Mouse (Mus musculus): ENCODE data around the gene Pcnp. TPM values are rescaled to one million over a fixed set of nuclear protein-coding genes. Genes with fewer than 3 reads are reported as not detected.
"Not testable (repeated sequence)": the region's sequence is repeated elsewhere in the genome, so short reads cannot be mapped to it uniquely, and the experiment has no call there.

Gene Pcnp
- total RNA-seq (2015; ENCODE audit: low replicate concordance), result 14.0 and 55.6 TPM in 2 replicates
- total RNA-seq (2017; ENCODE audit: low replicate concordance), result 42.2 and 47.1 TPM in 2 replicates

DNA sequence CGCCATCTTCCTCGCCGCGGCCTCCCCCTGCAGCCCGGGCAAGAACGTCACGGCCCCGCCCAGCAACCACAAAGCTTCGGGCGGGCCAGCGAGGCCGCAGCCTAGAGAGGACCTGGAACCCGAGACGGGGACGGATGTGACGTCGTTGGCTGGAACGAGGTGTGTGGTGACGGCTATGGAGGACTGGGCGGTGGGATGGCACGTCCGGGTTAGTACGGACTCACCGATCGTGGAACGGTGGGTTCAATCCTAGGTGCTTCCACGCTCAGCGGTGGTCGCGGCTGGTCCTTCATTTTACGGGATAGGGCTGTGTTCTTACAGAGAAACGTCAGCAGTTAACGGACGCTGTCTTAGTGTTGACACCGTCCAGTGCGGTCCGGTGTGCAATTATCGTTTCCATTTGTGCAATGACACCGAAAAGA, at the start of gene Pcnp:
Gene Pcnp, minus strand, starts transcription at position 79 of the 422 bp plus-strand sequence.
- peak; percentile 97 for ATAC-seq (replicated peaks; ENCODE audit: low FRiP score, poor library complexity, severe bottlenecking)

DNA sequence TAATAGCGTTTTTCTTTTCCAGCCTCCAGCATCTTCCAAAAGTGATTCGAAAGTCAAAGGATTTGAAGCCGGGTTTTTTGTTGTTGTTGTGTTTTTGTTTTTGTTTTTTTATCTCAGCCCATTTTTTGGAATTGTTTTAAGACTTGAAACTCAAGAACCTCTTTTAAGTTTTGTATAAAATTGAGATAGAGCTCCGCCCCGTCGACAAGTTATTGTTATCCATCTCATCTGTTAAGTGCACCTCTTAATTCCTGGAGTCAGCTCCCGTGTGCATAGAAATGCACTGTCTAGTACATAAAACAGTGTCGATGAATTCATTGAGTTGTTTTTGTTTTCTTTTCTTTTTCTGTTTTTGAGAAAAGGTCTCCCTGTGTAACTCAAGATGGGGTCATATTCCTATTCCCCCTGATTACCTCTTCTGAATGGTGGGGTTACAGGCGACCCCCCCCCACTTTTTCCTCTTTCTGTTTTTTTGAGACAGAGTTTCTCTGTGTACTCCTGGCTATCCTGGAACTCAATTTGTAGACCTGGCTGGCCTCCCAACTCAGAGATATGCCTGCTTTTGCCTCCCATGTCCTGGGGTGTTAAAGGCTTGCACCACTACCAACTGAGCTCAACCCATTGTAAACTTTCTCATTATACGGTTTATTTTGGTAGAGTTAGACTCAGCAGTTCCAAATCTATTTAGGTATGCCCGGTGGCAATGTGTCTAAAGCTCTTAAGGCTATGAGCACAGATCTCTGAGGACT, 46.8 kb upstream of the Pcnp start:
- no peak for ATAC-seq (replicated peaks; ENCODE audit: low FRiP score, poor library complexity, severe bottlenecking)

DNA sequence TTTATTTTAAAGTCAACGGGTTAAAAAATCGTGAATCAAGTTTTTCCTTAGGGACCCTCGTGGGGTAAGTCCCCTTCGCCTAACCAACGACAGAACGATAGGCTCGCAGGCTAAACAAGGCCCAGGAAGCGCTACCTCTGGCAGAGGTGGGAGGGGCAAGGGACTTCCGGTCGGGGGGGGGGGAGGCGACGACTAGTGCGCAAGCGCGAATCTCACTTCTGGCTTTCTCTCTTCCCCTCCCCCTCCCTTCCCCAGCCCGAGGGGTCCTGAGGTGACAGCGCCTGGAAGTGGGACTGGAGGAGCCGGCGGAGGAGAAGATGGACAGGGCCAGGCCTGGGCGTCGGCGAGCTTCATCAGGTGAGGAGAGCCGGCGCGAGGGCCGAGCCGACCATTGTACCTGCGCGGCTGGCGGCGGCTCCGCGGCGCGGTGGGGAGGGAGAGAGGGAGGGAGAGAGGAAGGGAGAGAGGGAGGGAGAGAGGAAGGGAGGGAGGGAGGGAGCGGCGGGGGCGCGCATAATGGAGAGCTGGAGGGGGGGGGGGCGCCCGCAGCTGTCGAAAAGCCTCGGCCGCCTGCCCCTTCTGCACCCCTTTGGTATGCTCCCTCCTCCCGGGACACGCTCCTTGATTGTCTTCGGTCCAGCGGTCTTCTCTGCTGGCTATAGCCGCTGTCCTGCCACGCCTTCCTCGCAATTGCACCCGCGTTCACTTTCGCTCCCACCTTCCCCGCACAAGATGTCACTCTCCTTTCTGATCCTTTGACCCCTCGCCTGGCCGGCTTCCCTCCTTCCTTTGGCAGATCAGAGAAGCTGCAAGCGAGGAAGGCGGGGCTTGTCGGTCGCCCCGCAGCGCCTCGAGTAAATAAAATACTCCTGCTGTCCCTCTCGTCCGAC, 45.9 kb upstream of the Pcnp start:
- ATAC-seq (replicated peaks; ENCODE audit: low FRiP score, poor library complexity, severe bottlenecking), result peak; percentile 73

GRCm38 (mm10) chr16:56074565-56074964, 45.0 kb upstream of the Pcnp start:
- no peak for ATAC-seq (replicated peaks; ENCODE audit: low FRiP score, poor library complexity, severe bottlenecking)

DNA sequence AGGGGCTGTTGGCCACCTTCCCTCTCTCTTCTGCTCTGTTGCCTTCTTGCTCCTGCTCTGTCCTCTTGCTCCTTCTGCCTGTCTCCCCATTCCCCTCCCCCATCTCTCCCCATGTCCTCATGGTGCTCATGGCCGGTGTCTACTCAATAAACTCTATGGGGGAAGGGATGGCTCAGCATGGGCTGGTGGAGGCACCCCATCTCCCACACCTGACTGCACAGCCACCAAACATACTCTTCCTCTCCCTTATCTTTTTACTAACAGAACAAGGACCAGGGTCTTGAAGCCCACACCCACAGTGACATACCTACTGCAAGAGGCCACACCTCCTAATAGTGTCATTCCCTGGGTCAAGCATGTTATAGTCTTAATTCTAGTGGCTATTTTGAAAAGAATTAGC, 44.6 kb upstream of the Pcnp start:
- no peak for ATAC-seq (replicated peaks; ENCODE audit: low FRiP score, poor library complexity, severe bottlenecking)

DNA sequence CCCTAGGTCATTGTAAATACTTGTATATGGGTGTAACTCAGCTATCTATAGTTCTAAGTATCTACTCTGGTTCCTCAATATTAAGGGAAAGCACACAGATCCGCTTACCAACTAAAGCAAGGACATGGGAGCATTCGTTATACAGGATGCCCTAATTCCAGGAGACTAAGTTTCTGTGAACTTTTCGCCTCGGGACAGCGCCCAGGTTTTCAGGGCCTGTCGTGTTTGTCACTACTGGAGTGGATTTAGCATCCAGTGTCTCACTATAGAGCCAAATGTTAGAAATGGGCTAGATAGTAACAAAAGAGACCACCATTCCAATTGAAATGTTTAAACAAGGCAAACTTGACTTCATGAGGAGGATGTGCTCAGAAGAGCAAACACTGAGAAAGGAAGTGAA, 43.6 kb upstream of the Pcnp start:
- ATAC-seq (replicated peaks; ENCODE audit: low FRiP score, poor library complexity, severe bottlenecking), result not testable (repeated sequence)

DNA sequence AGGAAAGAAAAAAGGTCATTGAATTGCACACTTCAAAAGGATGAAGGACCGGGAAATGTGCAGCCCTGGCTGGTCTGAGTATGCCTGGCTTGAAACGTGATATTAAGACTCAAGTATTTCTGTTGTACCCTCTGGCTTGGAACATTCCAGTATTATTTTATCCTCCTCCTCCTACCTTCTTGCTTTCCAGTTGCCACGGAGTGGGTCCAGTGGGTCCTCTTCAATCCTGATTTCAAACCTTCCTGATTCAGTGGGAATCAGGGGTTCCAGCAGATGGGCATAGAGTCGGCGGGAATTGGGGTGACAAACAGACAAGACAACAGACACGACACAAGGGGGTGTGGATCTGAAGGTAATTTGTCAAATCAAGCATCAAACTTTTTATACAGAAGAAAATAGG, 43.0 kb upstream of the Pcnp start:
- no peak for ATAC-seq (replicated peaks; ENCODE audit: low FRiP score, poor library complexity, severe bottlenecking)

- peak; percentile 81 for ATAC-seq (replicated peaks; ENCODE audit: low FRiP score, poor library complexity, severe bottlenecking)
Observed at GRCm38 (mm10) chr16:56071317-56072232, 42.0 kb upstream of the Pcnp start.

- no peak for ATAC-seq (replicated peaks; ENCODE audit: low FRiP score, poor library complexity, severe bottlenecking)
Observed at GRCm38 (mm10) chr16:56068523-56069070, 39.1 kb upstream of the Pcnp start.

DNA sequence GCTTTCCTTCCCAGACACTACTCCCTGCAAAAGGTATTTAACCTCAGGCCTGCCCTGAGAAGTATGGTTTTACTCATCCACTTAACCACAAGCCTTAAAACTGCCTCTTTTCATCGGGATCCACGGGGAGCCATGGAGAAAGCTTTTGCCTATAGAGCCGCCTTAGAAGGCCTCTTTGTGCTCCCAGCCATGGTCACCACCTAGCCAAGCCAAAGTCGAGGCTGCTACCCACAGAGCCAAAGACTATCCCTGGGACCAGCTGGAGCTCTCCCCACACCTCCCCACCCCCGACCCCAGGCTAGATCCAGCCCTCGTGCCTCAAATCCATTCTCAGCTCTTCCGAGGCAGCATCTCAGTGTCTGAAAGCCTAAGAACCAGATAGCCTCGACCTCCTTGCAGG, 36.6 kb upstream of the Pcnp start:
- ATAC-seq (replicated peaks; ENCODE audit: low FRiP score, poor library complexity, severe bottlenecking), result no peak

- peak; percentile 92 for ATAC-seq (replicated peaks; ENCODE audit: low FRiP score, poor library complexity, severe bottlenecking)
Observed at GRCm38 (mm10) chr16:56064334-56064990, 34.9 kb upstream of the Pcnp start.

- ATAC-seq (replicated peaks; ENCODE audit: low FRiP score, poor library complexity, severe bottlenecking), result no peak
Observed at GRCm38 (mm10) chr16:56062981-56063380, 33.4 kb upstream of the Pcnp start.

DNA sequence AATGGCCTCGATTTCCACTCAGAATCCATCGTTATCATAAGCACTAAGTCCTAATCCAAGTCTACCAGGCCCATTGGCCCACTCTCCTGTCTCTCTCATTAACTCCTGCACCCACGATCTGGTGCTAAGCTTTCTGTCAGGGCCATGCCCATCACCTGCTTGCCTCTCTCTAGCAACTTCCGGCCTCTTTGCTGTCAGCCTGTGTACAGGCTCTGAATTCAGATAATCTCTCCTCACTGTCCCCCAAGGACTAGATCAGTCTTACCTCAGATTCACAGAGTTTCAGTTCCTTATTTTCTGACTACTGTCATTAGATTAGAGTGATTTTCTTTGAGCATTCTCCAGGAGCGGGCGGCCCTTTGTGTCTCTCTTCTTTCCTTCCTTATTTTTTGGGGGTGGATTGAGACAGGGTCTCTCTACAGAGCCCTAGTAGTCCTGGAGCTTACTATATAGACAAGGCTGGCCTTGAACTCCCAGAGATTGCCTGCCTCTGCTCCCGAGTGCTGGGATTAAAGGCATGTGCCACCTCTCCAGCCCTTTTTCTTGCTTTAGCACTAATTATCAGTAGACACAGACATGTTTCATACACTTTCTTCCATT, 32.6 kb upstream of the Pcnp start:
- no peak for ATAC-seq (replicated peaks; ENCODE audit: low FRiP score, poor library complexity, severe bottlenecking)

DNA sequence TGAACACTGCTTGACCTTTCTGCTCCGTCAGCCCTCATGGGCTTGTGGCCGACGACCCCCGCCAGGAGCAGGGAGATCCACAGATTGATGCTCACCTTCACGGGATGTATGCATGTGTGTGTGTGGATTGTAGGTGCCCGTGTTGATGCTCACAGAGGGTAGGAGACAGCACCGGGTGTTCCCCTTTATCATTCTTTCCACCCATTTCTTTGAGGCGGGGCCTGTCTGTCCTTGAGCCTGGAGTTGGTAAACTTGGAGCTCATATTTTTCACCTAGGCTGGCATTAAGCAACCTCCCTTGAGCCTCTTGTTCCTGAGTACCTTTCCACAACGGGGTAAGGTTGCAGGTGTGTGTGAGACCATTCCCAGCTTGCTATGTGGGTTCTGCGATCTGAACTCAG, 28.6 kb upstream of the Pcnp start:
- ATAC-seq (replicated peaks; ENCODE audit: low FRiP score, poor library complexity, severe bottlenecking), result peak; percentile 38; the same call in 1 of the 2 replicates

- no peak for ATAC-seq (replicated peaks; ENCODE audit: low FRiP score, poor library complexity, severe bottlenecking)
Observed at GRCm38 (mm10) chr16:56056944-56057590, 27.5 kb upstream of the Pcnp start.

DNA sequence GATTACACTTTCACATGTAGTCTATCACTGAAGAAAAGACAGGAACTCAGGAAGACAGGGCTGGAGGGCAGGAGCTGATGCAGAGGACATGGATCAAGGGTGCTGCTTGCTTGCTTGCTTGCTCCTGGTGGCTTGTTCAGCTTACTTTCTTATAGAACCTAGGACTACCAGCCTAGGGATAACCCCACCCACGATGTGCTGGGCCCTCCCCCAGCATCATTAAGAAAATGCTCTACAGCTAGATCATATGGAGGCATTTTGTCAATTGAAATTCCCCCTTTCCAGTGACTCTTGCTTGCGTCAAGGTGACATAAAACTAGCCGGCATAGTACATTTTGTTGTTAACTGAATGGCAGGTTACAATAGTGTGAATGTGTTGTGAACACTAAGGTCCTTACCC, 26.4 kb upstream of the Pcnp start:
- no peak for ATAC-seq (replicated peaks; ENCODE audit: low FRiP score, poor library complexity, severe bottlenecking)

DNA sequence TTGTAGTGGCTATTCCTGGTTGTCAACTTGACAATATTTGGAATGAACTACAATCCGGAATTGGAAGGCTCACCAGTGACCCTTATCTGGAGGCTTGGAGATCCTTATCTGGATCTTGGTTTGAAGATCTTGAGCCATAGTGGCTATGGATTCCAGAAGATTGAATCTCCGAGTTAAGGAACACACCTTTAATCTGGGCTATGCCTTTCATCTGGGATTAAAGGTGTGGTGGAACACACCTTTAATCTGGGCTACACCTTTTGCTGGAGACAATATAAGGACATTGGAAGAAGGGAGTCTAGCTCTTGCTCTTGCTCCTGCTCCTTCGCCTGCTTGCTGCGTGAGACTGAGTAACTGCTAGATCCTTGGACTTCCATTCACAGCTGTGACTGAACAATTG, 18.5 kb upstream of the Pcnp start, which contains the start of gene Senp7:
Gene Senp7, plus strand, starts transcription at position 301 of the 400 bp plus-strand sequence.
- not testable (repeated sequence) for ATAC-seq (replicated peaks; ENCODE audit: low FRiP score, poor library complexity, severe bottlenecking)

GRCm38 (mm10) chr16:56038090-56038489, 8.6 kb upstream of the Pcnp start:
- ATAC-seq (replicated peaks; ENCODE audit: low FRiP score, poor library complexity, severe bottlenecking), result no peak
